Mouse (Mus musculus): Measurements from ENCODE around the gene Gm43191. TPM values are rescaled to one million over a fixed set of nuclear protein-coding genes. Genes with fewer than 3 reads are reported as not detected.
"Not testable (repeated sequence)": the region's sequence is repeated elsewhere in the genome, so short reads cannot be mapped to it uniquely, and the experiment has no call there.

The Gm43191 gene
- polyA plus RNA-seq, 1 experiment from 2014 or later, result not detected

DNA sequence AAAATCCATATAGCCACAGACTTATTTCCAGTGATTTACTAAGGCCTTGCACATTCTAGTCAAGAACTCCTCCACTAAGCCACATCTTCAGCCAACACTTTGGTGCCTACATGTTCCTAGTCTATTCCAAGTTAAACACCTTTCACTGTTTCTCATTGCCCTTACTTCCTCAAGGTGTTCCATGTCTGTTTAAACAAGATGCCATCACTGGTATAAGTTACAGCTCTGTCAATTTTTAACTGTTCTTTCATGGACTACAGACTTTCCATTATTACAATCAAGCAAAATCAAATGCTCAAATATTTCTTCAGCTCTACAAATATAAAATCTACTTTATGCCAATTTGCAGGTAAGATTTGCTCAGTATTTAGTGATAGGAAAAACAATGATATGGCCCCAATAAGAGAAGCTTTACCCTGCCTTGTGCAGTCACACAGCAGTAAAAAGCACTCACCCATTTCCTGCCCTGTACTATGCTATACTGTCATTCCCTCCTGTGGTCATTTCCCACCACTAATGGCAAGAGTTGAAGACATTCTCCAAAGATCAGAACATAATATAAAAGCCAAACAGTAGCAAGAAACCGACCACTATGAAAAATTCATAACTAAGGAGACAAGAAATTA lies 21.7 kb upstream of the Gm43191 start:
- H3K9me3 ChIP-seq (replicated peaks; ENCODE audit: low read length), result no peaks in the 10 kb centered on the region
- H3K9ac ChIP-seq (ENCODE audit: low read depth, low read length), result no peak overlapping the region
- no peaks in the 10 kb centered on the region for H3K36me3 ChIP-seq (ENCODE audit: insufficient read depth, low read length)
- no peak for TF ChIP-seq CTCF (IDR thresholded peaks at IDR 0.05; ENCODE audit: low read depth)
- no peak overlapping the region for H3K4me2 ChIP-seq (ENCODE audit: low read length)
- no peak overlapping the region for H3K27ac ChIP-seq
- H3K27me3 ChIP-seq (ENCODE audit: insufficient read depth, low read length), result no peaks in the 10 kb centered on the region
- ATAC-seq (replicated peaks; ENCODE audit: low FRiP score, low read depth) (no peak), DNase-seq (ENCODE audit: low spot score) (no peak)
- H3K4me3 ChIP-seq (replicated peaks; ENCODE audit: low read depth, low read length), result no peak overlapping the region
- no peaks in the 10 kb centered on the region for H3K4me1 ChIP-seq (replicated peaks; ENCODE audit: insufficient read depth, low read length)
- 80% methylated on average over 1 of the region's 1 CpGs for WGBS

- 92% methylated on average over 4 of the region's 4 CpGs for WGBS
- H3K27ac ChIP-seq, result no peak overlapping the region
- no peak overlapping the region for H3K4me2 ChIP-seq (ENCODE audit: low read length)
- no peak overlapping the region for H3K4me3 ChIP-seq (replicated peaks; ENCODE audit: low read depth, low read length)
- no peak for TF ChIP-seq CTCF (IDR thresholded peaks at IDR 0.05; ENCODE audit: low read depth)
- H3K9ac ChIP-seq (ENCODE audit: low read depth, low read length), result no peak overlapping the region
- no peaks in the 10 kb centered on the region for H3K27me3 ChIP-seq (ENCODE audit: insufficient read depth, low read length)
- DNase-seq (ENCODE audit: low spot score) (no peak), ATAC-seq (replicated peaks; ENCODE audit: low FRiP score, low read depth) (no peak)
- H3K9me3 ChIP-seq (replicated peaks; ENCODE audit: low read length), result no peaks in the 10 kb centered on the region
- no peaks in the 10 kb centered on the region for H3K36me3 ChIP-seq (ENCODE audit: insufficient read depth, low read length)
- H3K4me1 ChIP-seq (replicated peaks; ENCODE audit: insufficient read depth, low read length), result no peaks in the 10 kb centered on the region
Measured at GRCm38 (mm10) chr3:116701601-116702000, 20.5 kb upstream of the Gm43191 start.

DNA sequence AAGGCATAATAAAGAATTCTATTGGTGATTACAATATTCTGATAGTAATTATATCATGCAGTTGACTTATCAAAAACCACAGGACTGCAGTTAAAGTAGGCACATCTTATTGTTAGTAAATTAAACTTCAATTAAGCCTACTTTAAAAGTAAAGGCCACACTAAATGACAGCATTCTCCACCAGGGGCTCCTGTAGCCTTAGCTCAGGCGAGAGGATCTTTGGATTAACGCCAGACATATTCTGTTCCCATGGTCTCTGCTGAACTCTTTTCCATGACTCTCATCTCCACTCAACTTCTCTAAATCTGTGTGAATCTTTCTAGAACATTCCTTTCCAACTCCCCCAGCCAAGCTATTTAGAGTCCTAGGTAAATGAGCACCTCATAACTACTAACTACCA lies 17.7 kb upstream of the Gm43191 start:
- H3K9ac ChIP-seq (ENCODE audit: low read depth, low read length), result no peak overlapping the region
- H3K9me3 ChIP-seq (replicated peaks; ENCODE audit: low read length), result no peaks in the 10 kb centered on the region
- H3K27ac ChIP-seq, result no peak overlapping the region
- 62% methylated on average over 2 of the region's 2 CpGs for WGBS
- no peaks in the 10 kb centered on the region for H3K27me3 ChIP-seq (ENCODE audit: insufficient read depth, low read length)
- DNase-seq (ENCODE audit: low spot score), result peak; percentile 54
- H3K4me2 ChIP-seq (ENCODE audit: low read length), result no peak overlapping the region
- ATAC-seq (replicated peaks; ENCODE audit: low FRiP score, low read depth), result no peak
- H3K4me1 ChIP-seq (replicated peaks; ENCODE audit: insufficient read depth, low read length), result no peaks in the 10 kb centered on the region
- peak; percentile 48; the same call in 1 of the 2 replicates for TF ChIP-seq CTCF (IDR thresholded peaks at IDR 0.05; ENCODE audit: low read depth)
- H3K4me3 ChIP-seq (replicated peaks; ENCODE audit: low read depth, low read length), result no peak overlapping the region
- H3K36me3 ChIP-seq (ENCODE audit: insufficient read depth, low read length), result no peaks in the 10 kb centered on the region

DNA sequence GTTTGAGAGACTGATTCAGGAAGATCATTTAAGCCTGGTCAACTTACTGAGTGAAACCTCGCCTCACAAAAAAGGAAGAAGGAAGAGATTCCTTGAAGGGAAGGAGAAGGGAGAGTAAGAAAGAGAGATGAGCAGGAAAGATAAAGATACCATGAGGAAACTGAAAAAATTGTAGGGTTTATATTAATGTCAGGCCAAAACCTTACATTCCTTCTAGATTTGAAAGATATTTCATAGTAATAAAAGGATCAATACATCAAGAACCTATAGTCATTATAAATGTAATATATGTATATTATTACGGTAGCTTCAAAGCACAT lies 14.6 kb upstream of the Gm43191 start:
- 79% methylated on average over 2 of the region's 2 CpGs for WGBS
- Histone ChIP-seq H3K9me3 (replicated peaks; ENCODE audit: low read length) (no peaks in the 10 kb centered on the region), H3K27me3 (ENCODE audit: insufficient read depth, low read length) (no peaks in the 10 kb centered on the region), H3K9ac (ENCODE audit: low read depth, low read length) (no peak overlapping the region), H3K36me3 (ENCODE audit: insufficient read depth, low read length) (0 out of 2 replicates have a peak, but pooled peaks cover under 1% of the 10 kb centered on the region), H3K4me2 (ENCODE audit: low read length) (no peak overlapping the region), H3K4me1 (replicated peaks; ENCODE audit: insufficient read depth, low read length) (no peaks in the 10 kb centered on the region), H3K27ac (no peak overlapping the region), H3K4me3 (replicated peaks; ENCODE audit: low read depth, low read length) (no peak overlapping the region)
- DNase-seq (ENCODE audit: low spot score) (no peak), ATAC-seq (replicated peaks; ENCODE audit: low FRiP score, low read depth) (no peak)
- TF ChIP-seq CTCF (IDR thresholded peaks at IDR 0.05; ENCODE audit: low read depth), result no peak

DNA sequence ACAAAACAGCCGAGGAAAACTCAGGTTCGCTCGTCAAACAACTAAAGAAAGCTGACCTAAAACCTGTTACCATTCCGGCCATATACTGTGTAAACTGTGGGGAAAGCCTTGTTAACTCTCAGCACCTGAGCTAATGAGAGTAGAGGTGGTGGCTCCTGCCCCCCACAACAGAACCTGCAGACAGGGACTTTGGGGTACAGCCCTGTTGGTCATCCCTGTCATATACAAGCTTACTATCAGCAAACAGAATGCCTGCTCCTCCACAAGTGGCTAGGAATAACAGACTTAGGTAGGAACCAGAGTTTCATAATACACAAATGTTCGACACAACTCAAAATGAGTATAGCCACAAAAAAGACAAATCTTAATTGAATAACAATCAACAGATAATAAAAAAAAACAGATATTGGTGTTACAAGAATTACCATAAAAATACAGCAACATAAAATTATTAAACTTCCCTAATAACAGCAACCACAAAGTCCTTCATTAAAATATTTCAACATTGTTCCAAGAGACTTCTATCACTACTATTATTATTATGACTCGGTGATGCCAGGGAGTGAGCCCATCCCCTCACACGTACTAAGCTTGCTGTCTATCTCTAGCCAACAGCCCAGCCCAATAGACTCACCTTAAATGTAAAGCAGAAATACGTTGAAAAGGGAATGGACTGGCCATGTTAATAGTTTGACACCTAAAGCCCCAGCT lies 14.1 kb upstream of the Gm43191 start:
- Histone ChIP-seq H3K36me3 (ENCODE audit: insufficient read depth, low read length) (0 out of 2 replicates have a peak, but pooled peaks cover 4% of the 10 kb centered on the region), H3K4me1 (replicated peaks; ENCODE audit: insufficient read depth, low read length) (no peaks in the 10 kb centered on the region), H3K4me3 (replicated peaks; ENCODE audit: low read depth, low read length) (no peak overlapping the region), H3K9ac (ENCODE audit: low read depth, low read length) (no peak overlapping the region), H3K9me3 (replicated peaks; ENCODE audit: low read length) (no peaks in the 10 kb centered on the region), H3K27ac (no peak overlapping the region), H3K27me3 (ENCODE audit: insufficient read depth, low read length) (no peaks in the 10 kb centered on the region), H3K4me2 (ENCODE audit: low read length) (no peak overlapping the region)
- WGBS, result 84% methylated on average over 8 of the region's 8 CpGs
- no peak for TF ChIP-seq CTCF (IDR thresholded peaks at IDR 0.05; ENCODE audit: low read depth)
- no peak for ATAC-seq (replicated peaks; ENCODE audit: low FRiP score, low read depth)
- DNase-seq (ENCODE audit: low spot score), result no peak

GRCm38 (mm10) chr3:116694312-116694711 lies 13.3 kb upstream of the Gm43191 start:
- WGBS, result 94% methylated on average over 3 of the region's 3 CpGs
- no peak for TF ChIP-seq CTCF (IDR thresholded peaks at IDR 0.05; ENCODE audit: low read depth)
- no peak for DNase-seq (ENCODE audit: low spot score)
- Histone ChIP-seq H3K27me3 (ENCODE audit: insufficient read depth, low read length) (no peaks in the 10 kb centered on the region), H3K27ac (no peak overlapping the region), H3K9me3 (replicated peaks; ENCODE audit: low read length) (no peaks in the 10 kb centered on the region), H3K4me1 (replicated peaks; ENCODE audit: insufficient read depth, low read length) (no peaks in the 10 kb centered on the region), H3K36me3 (ENCODE audit: insufficient read depth, low read length) (0 out of 2 replicates have a peak, but pooled peaks cover 4% of the 10 kb centered on the region), H3K4me3 (replicated peaks; ENCODE audit: low read depth, low read length) (no peak overlapping the region), H3K4me2 (ENCODE audit: low read length) (no peak overlapping the region), H3K9ac (ENCODE audit: low read depth, low read length) (no peak overlapping the region)
- no peak for ATAC-seq (replicated peaks; ENCODE audit: low FRiP score, low read depth)

GRCm38 (mm10) chr3:116664281-116664680 lies 16.8 kb downstream of the Gm43191 start:
- not testable (repeated sequence) for H3K27ac ChIP-seq; ATAC-seq (replicated peaks; ENCODE audit: low FRiP score, low read depth); H3K27me3 ChIP-seq (ENCODE audit: insufficient read depth, low read length); H3K4me3 ChIP-seq (replicated peaks; ENCODE audit: low read depth, low read length); H3K4me1 ChIP-seq (replicated peaks; ENCODE audit: insufficient read depth, low read length); H3K9me3 ChIP-seq (replicated peaks; ENCODE audit: low read length); H3K36me3 ChIP-seq (ENCODE audit: insufficient read depth, low read length); H3K4me2 ChIP-seq (ENCODE audit: low read length); DNase-seq (ENCODE audit: low spot score); H3K9ac ChIP-seq (ENCODE audit: low read depth, low read length)
- WGBS, result 93% methylated on average over 9 of the region's 9 CpGs
